In genomic region chr5:90788114-90788513, GRCm38 (mm10) we compare ENCODE assay signal across 16 mouse cellular contexts. TPM values are rescaled to one million over a fixed set of nuclear protein-coding genes. Genes with fewer than 3 reads are reported as not detected.
DNase-seq lines count a peak whose midpoint lies in the region; ATAC-seq and TF ChIP-seq lines count a peak whose summit lies in the region.
"Had no signal": no experiment of that assay in that cellular context is flagged by ENCODE, and none has a peak within 500 bp of the region (broad histone marks: within the 10 kb centered on the region; RNA-seq: fewer than 3 reads in every experiment).

No protein-coding gene starts in this region.

- H3K9me3 ChIP-seq in ES-Bruce4 (replicated peaks; ENCODE audit: control insufficient read depth, insufficient read depth, low read length, poor library complexity, severe bottlenecking) = no peaks in the 10 kb centered on the region

- DNase-seq in layer of hippocampus, adult 2 months (ENCODE audit: low spot score in 2 of 2) = no peak
- DNase-seq in layer of hippocampus, postnatal 25 days (ENCODE audit: extremely low spot score in 1 of 2, low spot score in 1 of 2) = no peak
- DNase-seq in 416B (ENCODE audit: low read depth) = peak; percentile 76
- no peak for DNase-seq in thymus, postnatal 25 days
- DNase-seq in adrenal gland, adult 8-10 months = no peak
- DNase-seq: adrenal gland, postnatal 14 days; cerebellum, adult 11-12 months; heart, postnatal 4 days; kidney, adult 11 months; thymus, adult 2 months had no signal

- H3K9ac ChIP-seq in ES-Bruce4 (ENCODE audit: low read depth, poor library complexity, severe bottlenecking) = no peak overlapping the region

- no peaks in the 10 kb centered on the region for H3K36me3 ChIP-seq in ES-Bruce4 (ENCODE audit: control insufficient read depth, insufficient read depth, low read length, poor library complexity, severe bottlenecking)

- H3K4me1 ChIP-seq in ES-Bruce4 (ENCODE audit: control insufficient read depth, insufficient read depth, low read length) = no peaks in the 10 kb centered on the region

- H3K4me3 ChIP-seq in layer of hippocampus, adult 2 months = no peak overlapping the region
- H3K4me3 ChIP-seq in ES-Bruce4 (ENCODE audit: low read depth, low read length) = no peak overlapping the region

- 0 out of 2 replicates have a peak, but pooled peaks have one; percentile 31 for ATAC-seq in common myeloid progenitor, adult 5-6 weeks (replicated peaks; ENCODE audit: low read depth, poor library complexity, severe bottlenecking)
- no peak for ATAC-seq in frontal cortex, adult (ENCODE audit: low TSS enrichment)

- H3K27ac ChIP-seq in layer of hippocampus, adult 2 months = no peak overlapping the region
- no peak overlapping the region for H3K27ac ChIP-seq in ES-Bruce4 (ENCODE audit: insufficient read depth, low read length)

- peak; percentile 61 for TF ChIP-seq CTCF in layer of hippocampus, adult 2 months (conservative IDR thresholded peaks at IDR 0.05)
- peak; percentile 9 for TF ChIP-seq CTCF in ES-Bruce4 (IDR thresholded peaks at IDR 0.05; ENCODE audit: low read depth, low read length)

- no peak for TF ChIP-seq EP300 in ES-Bruce4 (IDR thresholded peaks at IDR 0.05; ENCODE audit: insufficient read depth, low read depth, low read length)

- no peak for TF ChIP-seq POLR2A in ES-Bruce4 (IDR thresholded peaks at IDR 0.05; ENCODE audit: insufficient read depth, low read length)

- no peaks in the 10 kb centered on the region for H3K27me3 ChIP-seq in ES-Bruce4 (ENCODE audit: control insufficient read depth, insufficient read depth, low read length, poor library complexity, severe bottlenecking)

RNA-seq across cellular contexts. Expression of gene Cxcl3, which starts 2.2 kb away (rescaled TPM):
- total RNA-seq in layer of hippocampus, adult 2 months (2021) = not detected
- not detected for total RNA-seq in layer of hippocampus, postnatal 25 days (2021)
- polyA plus RNA-seq in ES-Bruce4 (2011; ENCODE audit: insufficient read depth, insufficient read length, low read depth, missing spikeins) = not detected in 2 replicates
- 0.05 TPM in 1 of 2 replicates, not detected in the other for total RNA-seq in common myeloid progenitor, adult 5-6 weeks (2017)
- not detected for total RNA-seq in adrenal gland, adult 8-10 months (2022)
- total RNA-seq: adrenal gland, postnatal 14 days; heart, postnatal 4 days; left cerebral cortex, postnatal 25 days had no signal
- polyA plus RNA-seq: liver, embryonic 16.5 days had no signal

RNA-seq across cellular contexts. Expression of gene Cxcl15, which starts 6.2 kb away (rescaled TPM):
- not detected for total RNA-seq in layer of hippocampus, adult 2 months (2021)
- total RNA-seq in layer of hippocampus, postnatal 25 days (2021) = not detected
- not detected in 2 replicates for polyA plus RNA-seq in ES-Bruce4 (2011; ENCODE audit: insufficient read depth, insufficient read length, low read depth, missing spikeins)
- total RNA-seq in common myeloid progenitor, adult 5-6 weeks (2017) = not detected in 2 replicates
- not detected for total RNA-seq in adrenal gland, adult 8-10 months (2022)
- total RNA-seq: adrenal gland, postnatal 14 days; heart, postnatal 4 days; layer of hippocampus, adult 18-20 months; left cerebral cortex, postnatal 25 days had no signal
- polyA plus RNA-seq: liver, embryonic 16.5 days had no signal

RNA-seq across cellular contexts. Expression of gene Pf4, which starts 15.9 kb away (rescaled TPM):
- total RNA-seq in layer of hippocampus, adult 2 months (2021) = 1 to 10 TPM; 2.0 to 3.5 TPM
- 1 to 10 TPM; 2.3 to 2.5 TPM for total RNA-seq in layer of hippocampus, postnatal 25 days (2021)
- not detected in 2 replicates for polyA plus RNA-seq in ES-Bruce4 (2011; ENCODE audit: insufficient read depth, insufficient read length, low read depth, missing spikeins)
- total RNA-seq in common myeloid progenitor, adult 5-6 weeks (2017) = 138 and 211 TPM in 2 replicates
- total RNA-seq in adrenal gland, adult 8-10 months (2022) = 10 to 100 TPM in 2 of 4 experiments, 1 to 10 TPM in 2; 7.5 to 15.6 (median 11.1) TPM

RNA-seq across cellular contexts. Expression of gene Ppbp, which starts 19.8 kb away (rescaled TPM):
- under 1 TPM in 1 of 2 experiments, not detected in 1; 0.46 TPM for total RNA-seq in layer of hippocampus, adult 2 months (2021)
- not detected for total RNA-seq in layer of hippocampus, postnatal 25 days (2021)
- not detected in 2 replicates for polyA plus RNA-seq in ES-Bruce4 (2011; ENCODE audit: insufficient read depth, insufficient read length, low read depth, missing spikeins)
- 0.82 and 1.5 TPM in 2 replicates for total RNA-seq in common myeloid progenitor, adult 5-6 weeks (2017)
- total RNA-seq in adrenal gland, adult 8-10 months (2022) = 1 to 10 TPM; 1.1 to 2.0 (median 1.5) TPM

RNA-seq across cellular contexts. Expression of gene Cxcl5, which starts 29.0 kb away (rescaled TPM):
- under 1 TPM; 0.20 to 0.31 TPM for total RNA-seq in layer of hippocampus, adult 2 months (2021)
- under 1 TPM in 1 of 2 experiments, not detected in 1; 0.22 TPM for total RNA-seq in layer of hippocampus, postnatal 25 days (2021)
- not detected in 2 replicates for polyA plus RNA-seq in ES-Bruce4 (2011; ENCODE audit: insufficient read depth, insufficient read length, low read depth, missing spikeins)
- not detected in 2 replicates for total RNA-seq in common myeloid progenitor, adult 5-6 weeks (2017)
- total RNA-seq in adrenal gland, adult 8-10 months (2022) = not detected
- total RNA-seq: adrenal gland, postnatal 14 days; heart, postnatal 4 days; left cerebral cortex, postnatal 25 days had no signal
